Mouse (Mus musculus): ENCODE measurements at regions not wholly inside any gene's neighbourhood (a gene's known extent, or its start where the extent isn't known, plus 50 kb on each side); places are given as distances from the start of the nearest gene placed in this dataset.

DNA sequence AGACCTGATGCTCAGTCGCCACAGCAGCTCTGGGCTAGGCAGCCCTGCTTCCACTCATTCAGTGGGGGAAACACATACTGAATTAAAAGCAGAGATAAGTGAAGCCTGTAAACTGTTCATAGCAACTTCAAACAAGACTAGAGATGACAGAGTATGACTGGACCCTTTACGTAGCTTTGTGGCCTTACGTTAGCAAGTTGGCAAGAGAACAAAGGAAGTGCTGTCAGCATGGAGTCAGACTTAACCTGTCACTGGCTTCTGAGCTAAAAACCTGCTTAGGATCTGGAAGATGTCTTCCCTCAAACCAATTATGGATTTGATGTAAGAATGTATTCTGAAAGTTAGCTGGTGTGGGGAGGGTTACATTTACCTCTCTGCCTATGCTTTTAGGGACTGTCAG, 421.3 kb downstream of the Ttll7 start:
- no peak for DNase-seq (ENCODE audit: low read depth, low spot score)

DNA sequence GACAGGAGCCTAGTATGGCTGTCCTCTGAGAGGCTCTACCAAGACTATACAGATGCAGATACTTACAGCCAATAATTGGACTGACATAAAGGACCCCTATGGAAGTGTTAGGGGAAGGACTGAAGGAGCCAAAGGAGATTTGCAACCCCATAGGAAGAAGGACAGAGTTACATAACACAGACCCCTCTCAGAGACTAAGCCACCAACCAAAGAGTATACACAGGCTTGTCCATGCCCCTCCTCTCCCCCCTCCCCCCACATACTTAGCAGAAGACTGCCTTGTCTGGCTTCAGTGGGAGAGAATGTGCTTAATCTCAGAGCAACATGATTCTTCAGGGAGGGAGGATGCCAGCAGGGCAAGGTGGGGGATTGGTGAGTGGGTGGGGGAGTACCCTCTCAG, 426.4 kb downstream of the Ttll7 start:
- no peak for DNase-seq (ENCODE audit: low read depth, low spot score)

DNA sequence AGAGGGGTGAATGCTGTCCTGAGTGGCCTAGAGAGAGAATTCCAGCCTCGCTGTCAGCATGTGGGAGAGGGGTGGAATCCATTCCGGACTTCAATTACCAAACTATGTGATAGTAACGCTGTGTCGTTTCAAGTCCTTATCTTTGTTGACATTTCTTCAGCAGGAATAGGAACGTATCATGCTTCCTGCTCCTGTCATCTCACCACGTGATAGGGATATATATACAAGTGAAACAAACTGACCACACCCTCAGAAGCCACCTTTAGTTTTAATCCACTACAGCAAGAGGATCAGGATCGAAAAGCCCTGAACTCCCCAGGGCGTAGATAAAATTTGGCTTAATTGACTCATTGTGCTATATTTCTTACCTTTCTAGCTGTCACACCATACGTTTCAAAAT, 431.6 kb downstream of the Ttll7 start:
- no peak for DNase-seq (ENCODE audit: low read depth, low spot score)

DNA sequence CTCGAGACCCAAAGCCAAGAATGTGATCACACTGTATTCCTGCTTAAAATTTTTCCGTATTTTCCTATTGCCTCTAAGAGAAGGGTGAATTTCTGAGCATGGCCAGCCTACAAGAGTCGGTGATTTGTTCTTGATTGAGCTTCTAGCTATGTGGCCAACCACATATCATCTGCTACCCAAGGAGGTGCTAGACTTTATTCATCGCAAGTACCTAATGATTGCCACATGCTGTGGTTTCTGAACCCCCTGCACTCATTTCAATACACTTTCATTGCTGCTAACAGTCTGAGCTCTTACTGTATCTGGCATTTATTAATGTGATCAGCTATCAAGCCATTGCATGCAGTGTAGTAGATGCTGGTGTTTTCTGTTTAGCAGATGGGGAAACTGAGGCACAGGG, 432.2 kb downstream of the Ttll7 start:
- DNase-seq (ENCODE audit: low read depth, low spot score), result no peak

DNA sequence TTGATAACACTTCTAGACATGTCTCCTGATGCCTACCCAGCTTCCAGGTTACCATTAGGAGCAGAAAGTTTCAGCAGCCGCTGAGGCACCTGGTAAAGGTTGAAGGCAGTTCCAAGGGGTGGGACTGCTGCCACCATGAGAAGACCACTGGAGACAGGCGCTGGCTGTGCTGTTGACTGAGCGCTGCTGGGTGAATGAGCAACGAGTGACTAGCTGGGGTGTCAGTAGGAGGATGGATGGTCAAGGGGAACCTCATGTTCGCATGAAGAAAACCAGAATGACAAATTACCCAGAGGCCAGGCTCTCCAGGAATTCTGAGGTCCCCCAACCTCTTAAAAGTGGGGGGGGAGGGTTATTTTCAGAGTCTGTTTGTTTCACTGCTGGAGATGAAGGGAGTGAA, 433.3 kb downstream of the Ttll7 start:
- no peak for DNase-seq (ENCODE audit: low read depth, low spot score)

DNA sequence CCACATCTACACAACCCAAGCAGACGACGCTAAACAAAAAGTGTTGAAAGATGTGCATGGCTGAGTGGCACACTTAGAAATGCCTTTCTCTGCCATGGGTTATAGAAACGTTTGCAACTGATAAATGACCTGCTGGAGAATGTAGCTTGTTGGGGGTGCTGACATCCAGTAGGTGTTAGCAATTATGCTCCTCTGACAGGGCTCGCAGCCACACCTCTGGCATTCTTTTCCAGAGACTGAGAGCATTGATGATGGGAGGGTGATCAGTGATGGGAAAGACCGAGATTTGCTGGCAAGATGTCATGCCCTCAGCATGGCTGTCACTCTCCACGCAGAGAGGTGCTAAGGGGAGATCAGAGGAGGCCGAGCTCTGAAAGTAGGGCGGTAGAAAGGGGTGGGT, 435.3 kb downstream of the Ttll7 start:
- DNase-seq (ENCODE audit: low read depth, low spot score), result no peak

DNA sequence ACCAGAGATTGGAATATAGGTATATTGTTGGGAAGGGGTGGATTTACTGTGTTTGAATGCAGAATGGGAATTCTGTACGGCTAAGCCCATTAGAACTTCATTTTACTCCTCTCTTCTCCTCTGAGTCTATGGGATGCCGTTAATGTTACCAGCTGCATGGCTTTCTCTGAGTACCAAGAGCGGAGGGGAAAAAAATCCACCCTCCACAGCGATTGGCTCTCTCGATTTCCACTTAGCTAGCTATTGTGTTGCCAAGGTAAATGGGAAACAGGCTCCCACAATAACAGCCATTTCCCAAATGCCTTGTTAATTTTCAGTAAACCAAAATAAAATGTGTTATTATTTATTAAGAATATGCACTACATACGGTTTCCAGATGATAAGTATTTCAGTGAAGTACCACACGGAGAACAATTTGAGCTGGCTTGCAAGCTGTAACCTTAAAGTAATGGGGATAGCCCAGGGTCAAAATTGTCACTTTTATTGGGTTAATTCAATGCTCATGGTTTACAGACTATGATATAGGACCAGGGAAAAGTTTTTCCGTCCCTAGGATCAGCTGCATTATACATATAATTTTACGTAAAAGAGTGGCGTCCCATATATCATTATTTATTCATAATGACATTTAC, 439.6 kb downstream of the Ttll7 start:
- DNase-seq (ENCODE audit: low read depth, low spot score), result no peak

DNA sequence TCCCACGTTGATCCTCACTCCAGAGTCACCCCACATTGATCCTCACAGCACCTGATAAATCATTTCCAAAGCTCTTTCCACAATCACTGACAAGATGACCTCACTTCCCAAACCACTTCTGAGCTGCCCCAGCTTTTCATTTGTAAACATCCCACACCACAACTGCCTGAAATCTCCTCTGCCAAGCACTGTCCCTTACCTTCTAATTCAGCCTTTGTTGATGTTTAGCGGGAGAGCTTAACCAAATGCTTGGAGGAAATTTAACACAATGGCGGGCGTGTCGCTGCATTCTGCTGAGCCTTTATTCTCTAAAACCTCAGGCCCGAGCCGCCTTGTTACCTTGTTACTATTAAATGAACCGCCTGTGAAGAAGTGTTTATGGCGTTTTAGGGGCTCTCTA, 445.9 kb downstream of the Ttll7 start:
- DNase-seq (ENCODE audit: low read depth, low spot score), result no peak

DNA sequence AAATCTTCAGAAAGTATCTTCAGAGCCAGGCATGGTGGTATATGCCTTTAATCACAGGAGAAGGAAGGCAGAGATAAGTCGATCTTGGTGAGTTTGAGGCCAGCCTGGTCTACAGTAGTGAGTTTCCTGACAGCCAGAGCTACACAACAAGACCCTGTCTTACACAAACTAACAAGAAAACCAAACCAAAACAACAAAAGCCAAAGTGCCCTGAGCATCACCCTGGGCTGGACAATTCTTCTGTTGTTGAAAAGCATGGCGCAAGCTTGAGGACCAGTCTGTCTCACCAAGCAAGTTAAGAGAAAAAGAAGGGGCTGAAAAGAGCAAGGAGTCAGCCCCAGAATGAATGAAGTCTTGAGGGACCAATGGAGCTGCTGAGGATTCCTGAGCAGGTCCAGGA, 473.4 kb downstream of the Ttll7 start:
- DNase-seq (ENCODE audit: low read depth, low spot score), result no peak

DNA sequence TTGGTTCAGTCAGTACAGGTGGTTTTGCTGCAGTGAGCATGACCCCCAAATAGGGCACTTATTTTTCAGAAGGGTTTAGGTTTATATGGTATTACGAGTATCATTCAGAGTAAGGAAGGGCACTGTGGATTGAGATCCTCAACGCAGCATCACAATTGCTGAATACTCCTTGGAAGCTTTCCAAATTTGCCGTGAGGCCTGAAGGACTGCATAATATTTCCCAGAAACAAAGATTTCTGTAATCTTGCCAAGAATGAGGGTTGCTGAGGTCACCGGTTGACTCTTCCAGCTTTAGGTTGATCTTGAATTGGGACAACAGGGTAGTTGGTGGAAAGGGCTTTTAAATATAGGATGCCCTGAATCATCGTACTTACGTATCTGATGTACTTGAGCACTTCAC, 482.1 kb downstream of the Ttll7 start:
- DNase-seq (ENCODE audit: low read depth, low spot score), result no peak

DNA sequence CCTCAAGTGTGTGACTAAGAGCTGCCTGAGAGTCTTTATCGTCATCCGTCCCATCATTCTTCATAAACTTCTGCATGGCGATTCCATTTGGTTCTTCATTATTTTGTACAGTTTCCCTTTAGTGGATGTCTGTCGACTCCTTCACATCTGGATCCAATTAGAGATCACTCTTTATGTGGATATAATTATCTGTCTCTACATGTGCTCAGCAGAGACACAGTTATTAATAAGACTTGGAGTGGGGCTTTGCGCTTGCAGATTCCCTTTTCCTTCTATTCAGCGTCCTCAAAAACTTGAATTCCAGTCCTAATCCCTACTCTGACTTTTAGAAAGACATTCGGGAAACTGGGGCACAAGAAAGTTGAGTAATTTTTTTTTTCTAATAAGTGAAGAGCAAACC, 483.1 kb downstream of the Ttll7 start:
- DNase-seq (ENCODE audit: low read depth, low spot score), result no peak

DNA sequence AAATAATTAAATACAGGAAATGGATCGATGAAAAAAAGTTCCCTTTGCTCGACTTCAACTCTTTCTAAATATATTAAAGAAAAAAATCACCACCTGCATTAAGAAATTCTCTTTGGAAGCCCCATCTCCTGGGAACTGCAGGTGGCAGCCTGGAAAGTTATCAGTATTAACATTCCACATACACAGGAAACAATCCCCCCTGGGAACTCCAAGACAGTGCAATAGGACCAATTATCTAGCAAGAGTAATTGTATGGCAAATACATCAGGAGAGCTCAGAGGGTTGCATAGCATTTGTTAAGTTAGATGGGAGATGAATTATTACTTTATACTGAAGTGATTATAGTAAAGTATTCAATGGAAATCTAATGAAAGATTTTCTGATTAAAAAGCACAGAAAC, 487.3 kb downstream of the Ttll7 start:
- DNase-seq (ENCODE audit: low read depth, low spot score), result no peak

DNA sequence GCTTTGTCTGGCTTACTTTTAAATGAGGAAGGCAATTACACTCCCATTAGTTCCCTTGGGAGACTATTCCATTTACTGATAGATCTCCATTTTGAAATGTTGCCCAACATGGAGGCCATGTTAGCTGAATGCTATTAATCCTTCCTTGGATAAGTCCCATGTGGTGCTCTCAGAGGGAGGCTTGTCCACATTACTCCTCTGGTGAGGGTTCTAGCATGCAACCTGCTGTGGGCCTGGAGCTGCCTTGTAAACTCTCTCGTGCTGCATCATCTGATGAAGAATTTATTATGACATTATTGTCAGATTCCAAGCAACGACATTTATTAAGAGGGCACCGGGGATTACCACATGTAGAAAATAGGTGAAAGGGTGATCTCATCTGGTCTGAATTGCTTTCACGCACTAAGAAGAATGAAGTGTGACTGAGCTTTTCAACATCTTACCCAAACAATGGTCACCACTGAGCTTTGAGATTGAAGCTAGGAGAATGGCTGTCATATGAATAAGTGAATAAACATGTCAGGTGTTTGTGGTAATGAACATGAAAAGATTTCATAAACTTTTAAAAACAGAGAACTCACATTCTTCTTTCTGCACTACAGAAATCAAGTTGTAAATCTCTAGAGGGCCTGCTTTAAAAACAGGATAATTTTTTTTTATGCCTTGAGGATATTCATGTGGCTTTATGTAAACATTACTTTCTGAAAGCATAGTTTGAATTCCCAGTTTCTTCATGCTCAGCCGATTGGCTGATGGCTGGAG, 495.3 kb downstream of the Ttll7 start:
- DNase-seq (ENCODE audit: low read depth, low spot score), result no peak

DNA sequence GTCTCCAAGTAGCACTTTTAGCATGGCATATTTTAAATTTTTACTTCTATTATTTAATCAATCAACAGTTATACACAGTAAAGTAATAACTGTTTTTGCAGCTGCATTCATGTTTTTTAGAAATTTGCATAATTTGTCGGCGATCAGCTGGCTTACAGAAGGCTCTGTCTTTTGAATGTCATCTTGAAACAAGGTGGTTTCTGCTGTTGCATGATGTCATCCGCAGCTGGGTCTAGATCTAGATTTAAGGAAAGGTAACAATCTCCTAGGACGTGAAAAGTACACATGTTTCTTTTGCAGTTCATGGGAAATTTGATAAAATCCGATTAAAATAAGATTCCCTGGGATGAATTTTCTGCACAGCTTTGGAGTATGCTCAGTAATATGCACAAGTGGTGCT, 534.9 kb downstream of the Ttll7 start:
- DNase-seq (ENCODE audit: low read depth, low spot score), result no peak

DNA sequence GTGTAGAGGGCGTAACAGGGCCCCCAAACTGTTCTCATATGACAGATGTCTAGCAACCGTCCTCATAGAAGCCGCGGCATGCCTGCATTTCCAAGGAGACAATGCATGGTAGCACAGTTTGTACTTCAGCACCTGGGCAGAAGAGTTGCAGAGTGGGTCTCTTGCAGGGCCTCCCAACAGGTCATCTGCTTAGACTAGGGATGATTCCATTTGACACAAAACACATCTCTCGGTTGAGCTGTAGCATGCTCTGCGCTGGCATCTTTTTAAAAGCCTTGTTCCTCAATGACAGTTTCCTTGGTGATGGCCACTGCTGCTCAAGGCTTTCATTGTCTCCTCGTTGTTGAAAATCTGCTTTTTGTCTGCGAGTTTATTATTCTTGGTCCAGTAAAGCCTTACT, 546.1 kb downstream of the Ttll7 start:
- DNase-seq (ENCODE audit: low read depth, low spot score), result no peak

DNA sequence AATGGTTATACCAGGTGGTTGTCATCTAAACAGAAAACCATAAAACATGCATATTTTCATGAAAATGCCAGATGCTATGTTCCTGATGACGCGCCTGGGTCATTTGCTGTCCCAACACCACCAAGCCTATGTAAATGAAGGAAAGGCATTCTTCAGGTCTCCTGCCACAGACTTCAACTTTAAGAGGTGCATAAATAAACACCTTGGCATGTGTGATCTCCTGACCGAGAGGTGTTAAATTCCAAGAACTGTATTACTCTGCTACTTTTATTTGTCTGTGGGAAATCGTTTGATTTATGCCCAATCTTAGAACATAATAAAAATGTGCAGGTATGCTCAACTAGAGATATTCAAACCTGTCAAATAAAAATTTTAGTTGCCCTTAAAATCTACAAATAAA, 560.1 kb downstream of the Ttll7 start:
- no peak for DNase-seq (ENCODE audit: low read depth, low spot score)

DNA sequence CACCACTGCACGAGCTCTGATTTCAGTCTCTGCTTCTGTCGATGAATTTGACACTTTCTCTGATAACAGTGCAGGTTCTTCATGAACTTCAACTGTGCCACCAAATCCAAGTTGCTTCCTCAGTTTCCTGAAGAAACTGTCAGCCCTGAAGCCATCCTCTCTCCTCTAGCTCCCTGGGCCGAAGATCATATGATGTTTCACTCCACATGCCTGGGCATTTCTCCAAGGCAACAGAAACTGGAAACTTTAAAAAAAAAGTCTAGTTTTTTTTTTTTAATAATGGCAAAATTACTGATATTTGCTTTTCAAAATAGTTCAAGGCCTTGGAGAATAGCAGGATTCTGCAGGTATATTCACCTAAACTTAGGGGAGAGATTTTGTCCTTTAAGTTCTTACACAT, 564.8 kb downstream of the Ttll7 start:
- no peak for DNase-seq (ENCODE audit: low read depth, low spot score)

DNA sequence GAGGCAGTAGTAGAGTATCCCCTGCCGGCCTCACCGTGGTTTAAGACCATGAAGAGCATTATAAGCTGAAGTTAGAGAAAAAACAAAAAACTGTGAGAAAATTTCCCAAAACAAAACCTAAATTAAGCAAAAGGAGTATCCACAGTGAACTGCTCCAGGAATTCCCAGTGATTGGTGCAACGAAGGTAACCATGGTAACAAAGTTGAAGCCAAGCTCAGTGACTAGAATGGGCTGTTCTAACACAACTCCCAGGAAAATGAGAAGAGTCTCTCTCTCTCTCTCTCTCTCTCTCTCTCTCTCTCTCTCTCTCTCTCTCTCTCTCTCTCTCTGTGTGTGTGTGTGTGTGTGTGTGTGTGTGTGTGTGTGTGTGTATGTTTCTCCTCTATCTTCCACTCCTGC, 567.0 kb downstream of the Ttll7 start:
- peak; percentile 48 for DNase-seq (ENCODE audit: low read depth, low spot score)

DNA sequence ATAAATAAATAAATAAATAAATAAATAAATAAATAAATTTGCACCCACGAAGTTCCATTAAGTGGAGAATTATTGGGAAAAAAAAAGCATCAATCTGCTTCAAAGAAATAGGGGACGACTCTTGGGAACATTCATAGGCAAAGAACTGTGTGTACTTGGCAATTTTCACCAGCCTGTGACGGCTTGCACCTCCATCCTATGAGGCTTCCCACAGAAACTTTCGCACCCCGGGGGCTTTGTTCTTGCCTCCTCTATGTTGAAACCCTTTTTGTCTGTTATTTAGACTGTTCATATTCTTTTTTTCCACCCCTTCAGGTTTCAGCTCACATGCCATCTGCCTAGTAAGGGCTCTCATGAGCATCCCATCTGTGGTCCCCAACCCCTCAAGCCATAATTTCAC, 570.0 kb downstream of the Ttll7 start:
- DNase-seq (ENCODE audit: low read depth, low spot score), result no peak

DNA sequence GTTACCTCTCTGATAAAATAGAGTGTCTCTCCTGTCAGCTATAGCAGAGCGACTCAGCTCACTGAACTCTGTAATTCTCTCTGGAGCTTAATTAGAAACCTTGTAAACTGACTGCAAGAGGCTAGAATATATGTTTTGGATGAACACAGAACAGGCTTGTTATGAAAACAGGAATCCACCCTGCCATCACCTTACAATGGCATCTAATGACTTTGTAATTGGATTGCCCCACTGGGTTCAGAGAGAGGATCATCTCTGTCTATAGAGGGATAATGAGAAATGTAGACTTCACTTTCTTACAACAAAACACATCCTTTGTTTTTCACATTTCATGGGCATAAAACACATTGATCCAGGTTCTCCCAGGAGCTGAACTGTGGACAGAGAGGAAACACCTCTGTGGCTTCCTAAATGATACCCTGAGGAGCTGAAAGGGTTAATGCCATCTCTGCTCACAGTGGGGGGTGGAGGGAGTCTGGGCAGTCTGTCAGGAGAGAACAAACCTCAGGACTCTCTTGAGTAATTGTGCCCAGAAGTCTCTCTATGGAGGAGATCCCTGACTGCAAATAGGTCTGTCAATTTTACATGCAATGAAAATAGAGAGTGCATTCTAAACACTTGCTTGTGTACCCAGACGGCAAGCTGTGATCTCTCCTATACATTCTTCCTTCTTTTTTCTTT, 571.9 kb downstream of the Ttll7 start:
- DNase-seq (ENCODE audit: low read depth, low spot score), result no peak

DNA sequence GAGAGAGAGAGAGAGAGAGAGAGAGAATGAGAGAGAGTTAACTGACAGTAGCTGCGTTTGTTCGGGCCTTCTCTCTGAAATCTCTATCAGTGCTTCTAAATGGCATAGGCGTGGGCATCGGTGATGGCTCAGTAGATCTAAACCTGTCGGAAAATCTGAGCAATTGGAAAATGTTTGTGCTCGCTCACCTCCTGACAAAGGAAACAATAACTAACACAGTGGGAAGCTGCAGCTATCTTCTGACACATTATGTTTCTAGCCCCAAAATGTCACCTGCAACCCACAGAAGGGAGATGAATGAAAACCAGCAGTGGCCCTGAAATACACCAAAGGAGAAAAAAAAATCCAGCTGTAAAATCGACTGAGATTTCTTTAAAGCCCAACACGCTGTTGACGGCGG, 576.7 kb downstream of the Ttll7 start:
- no peak for DNase-seq (ENCODE audit: low read depth, low spot score)

DNA sequence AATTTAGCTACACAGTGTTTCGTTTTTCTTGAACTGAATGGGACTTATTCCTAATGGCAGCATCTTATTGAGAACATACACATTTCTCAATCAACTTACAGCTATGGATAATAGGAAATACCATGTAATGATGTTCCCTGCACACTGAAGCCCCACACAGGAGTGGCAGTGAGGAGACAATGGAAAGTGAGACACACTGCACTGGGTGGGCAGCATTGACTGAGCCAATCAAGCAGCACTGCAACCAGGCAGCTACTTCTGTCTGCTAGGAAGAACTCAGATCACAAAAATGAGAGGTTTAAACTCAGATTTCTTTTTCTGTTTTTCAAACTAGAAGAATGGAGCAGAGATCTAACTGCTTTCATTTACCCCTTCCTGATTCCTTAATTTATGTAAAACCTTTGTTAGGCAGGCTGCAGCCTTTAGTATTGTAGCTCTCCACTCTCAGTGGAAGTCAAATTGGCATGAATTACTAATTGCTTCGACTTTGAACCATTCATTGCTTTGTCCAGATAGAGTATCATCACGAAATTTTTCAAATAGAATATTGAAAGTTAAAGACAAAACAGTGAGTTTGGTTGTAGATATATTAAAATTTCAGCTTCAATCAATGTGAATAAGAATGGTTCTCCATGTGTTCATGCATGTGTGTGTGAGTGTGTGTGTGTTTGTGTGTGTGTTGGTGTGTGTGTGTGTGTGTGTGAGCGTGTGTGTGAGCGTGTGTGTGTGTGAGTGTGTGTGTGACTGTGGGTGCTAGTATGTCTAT, 590.9 kb downstream of the Ttll7 start:
- no peak for DNase-seq (ENCODE audit: low read depth, low spot score)

DNA sequence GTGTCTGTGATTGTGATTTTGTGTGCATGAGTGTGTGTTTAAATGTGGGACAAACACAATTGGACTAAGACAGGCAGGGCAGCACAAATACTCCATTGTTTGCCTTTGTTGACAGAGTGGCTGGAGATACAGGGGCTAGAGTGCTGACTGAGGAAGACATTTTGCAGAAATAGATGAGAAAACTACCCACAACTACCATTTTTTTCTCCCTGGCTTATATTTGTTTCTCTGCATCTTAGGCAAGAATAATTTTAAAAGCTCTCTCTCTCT, 591.5 kb downstream of the Ttll7 start:
- DNase-seq (ENCODE audit: low read depth, low spot score), result no peak
